Mouse (Mus musculus): ENCODE data around the gene Npr2.

GRCm38 (mm10) chr4:43675608-43676007 lies 43.9 kb downstream of the Npr2 start:
- no peak for TF ChIP-seq CTCF (IDR thresholded peaks at IDR 0.05)
- TF ChIP-seq EP300 (IDR thresholded peaks at IDR 0.05): no peak
